Mouse (Mus musculus): ENCODE data around the gene Dop1a. TPM values are rescaled to one million over a fixed set of nuclear protein-coding genes. Genes with fewer than 3 reads are reported as not detected.

Gene Dop1a
- total RNA-seq, 1 experiment from 2014 or later = 26.4 TPM

GRCm38 (mm10) chr9:86499083-86499482 lies 32.1 kb downstream of the Dop1a start:
- DNase-seq = no peak

DNA sequence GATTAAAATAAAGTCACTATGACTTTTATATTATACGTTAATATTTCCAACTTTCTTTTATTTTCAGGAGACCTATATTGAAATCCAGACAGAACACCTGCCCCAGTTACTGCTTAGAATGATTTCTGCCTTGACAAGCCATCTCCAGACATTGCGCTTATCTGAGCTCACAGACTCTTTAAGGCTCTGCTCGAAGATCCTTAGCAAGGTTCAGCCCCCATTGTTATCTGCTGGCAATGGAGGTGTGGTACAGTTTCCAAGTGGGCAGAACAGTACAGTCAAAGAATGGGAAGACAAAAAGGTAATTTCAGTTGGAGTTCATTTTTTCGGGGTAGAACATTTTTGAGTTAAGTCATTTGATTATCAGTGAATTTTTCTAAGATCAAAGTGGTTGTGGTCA lies 40.5 kb downstream of the Dop1a start:
- DNase-seq = no peak

DNA sequence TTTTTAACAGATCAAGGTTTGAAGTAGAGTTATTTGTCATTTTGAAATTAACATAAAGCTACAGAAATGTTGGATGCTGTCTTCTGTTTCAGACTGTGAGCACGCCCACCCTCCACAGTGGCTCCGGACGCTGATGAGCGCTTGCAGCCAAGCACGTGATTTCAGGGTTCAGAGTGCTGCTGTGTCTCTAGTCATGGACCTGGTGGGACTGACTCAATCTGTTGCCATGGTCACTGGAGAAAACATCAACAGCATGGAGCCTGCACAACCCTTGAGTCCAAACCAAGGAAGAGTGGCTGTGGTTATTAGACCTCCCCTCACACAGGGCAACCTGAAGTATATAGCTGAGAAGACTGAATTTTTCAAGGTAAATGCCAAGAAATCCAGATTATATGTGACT lies 46.8 kb downstream of the Dop1a start:
- DNase-seq = no peak

DNA sequence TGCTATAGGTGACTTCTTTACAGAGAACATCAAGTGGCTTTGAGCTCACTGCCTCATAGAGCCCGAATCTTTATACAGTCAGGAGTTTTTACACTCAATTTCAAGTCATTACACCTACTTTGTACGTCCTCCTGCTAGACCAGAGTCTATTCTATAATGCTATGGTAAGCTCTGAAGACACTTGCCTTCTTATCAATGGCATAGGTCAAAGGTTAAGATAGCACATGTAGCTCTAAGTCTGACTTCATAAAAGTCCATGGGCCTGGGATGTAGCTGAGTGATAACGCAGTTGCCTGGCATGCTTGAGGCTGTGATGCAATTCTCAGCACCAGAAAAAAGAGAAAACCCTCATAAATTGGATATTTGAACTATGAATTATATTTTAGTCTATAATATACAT lies 47.4 kb downstream of the Dop1a start:
- no peak for DNase-seq

DNA sequence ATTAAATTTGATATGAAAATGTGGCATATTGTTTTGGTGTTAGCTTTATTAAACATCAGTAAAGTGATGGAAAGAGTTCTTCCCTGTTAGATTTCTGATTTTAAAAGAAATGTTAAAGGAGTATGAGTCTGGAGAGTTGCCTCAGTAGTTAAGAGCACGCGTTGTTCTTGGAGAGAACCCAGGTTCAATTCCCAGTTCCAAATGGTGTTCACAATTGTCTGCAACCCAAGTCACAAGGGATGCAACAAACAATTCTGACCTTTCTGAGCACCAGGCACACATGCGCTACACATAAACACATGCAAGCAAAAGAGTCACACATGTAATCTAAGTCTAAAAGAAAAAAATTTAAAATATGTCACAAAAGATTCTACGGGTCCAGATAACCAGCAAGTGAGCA lies 47.8 kb downstream of the Dop1a start:
- no peak for DNase-seq

DNA sequence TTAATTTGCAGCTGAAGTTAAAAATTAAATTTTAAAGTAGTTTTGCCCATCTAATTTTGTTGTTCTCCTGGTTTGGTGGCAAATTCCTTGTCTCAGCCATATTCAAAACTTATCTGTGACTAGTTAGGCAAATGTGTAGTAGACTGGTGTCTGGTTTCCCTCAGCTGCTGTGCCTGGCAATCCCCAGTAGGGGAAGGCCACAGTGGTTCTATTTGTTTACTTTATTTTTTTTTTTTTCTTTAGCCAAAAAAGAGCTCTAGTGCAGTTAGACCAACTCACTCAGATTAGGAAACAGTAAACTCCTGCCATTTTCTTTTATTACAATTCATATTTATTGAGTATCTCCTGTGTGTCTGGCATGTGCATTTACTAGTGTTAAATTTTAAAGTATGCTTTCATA lies 55.4 kb downstream of the Dop1a start:
- DNase-seq = no peak

DNA sequence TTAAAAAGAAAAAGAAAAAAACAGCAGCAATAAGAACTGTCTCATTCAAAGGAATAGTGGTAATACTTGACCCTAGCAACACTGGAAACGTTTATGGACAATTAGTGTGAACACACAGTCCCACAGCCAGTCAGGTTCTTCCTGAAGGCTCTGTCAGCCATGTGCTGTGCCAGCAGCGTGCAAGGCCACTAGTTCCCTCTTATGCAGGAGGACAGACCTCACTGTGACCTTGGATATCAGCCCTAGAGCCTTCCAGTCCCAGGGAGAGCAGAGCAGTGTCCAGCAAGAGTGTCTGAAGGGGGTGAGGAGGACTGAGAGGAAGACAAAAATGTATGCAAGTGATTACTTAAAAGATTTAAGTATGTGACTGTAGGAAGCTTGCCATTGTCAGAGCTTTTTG lies 58.6 kb downstream of the Dop1a start:
- peak; percentile 68 for DNase-seq

- DNase-seq = no peak
Observed at GRCm38 (mm10) chr9:86534071-86534470, 67.1 kb downstream of the Dop1a start.

GRCm38 (mm10) chr9:86543451-86543850 lies 76.5 kb downstream of the Dop1a start:
- no peak for DNase-seq

DNA sequence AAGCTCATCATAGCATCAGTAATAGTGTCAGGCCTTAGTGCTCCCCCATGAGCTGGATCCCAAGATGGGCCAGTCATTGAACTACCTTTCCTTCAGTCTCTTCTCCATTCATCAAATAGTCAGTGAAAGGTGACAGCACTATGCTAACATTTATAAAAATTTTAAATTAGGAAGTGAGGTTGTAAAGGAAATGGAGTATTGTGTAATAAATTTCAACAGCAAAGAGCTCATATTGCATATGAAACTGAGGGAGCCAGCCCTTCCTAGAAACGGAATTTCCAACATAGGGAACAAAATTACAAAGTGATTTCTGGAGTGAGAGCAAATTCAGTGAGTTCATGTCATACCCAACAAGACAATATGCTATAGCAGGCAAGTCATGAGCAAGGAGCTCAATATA lies 77.6 kb downstream of the Dop1a start:
- DNase-seq = no peak

DNA sequence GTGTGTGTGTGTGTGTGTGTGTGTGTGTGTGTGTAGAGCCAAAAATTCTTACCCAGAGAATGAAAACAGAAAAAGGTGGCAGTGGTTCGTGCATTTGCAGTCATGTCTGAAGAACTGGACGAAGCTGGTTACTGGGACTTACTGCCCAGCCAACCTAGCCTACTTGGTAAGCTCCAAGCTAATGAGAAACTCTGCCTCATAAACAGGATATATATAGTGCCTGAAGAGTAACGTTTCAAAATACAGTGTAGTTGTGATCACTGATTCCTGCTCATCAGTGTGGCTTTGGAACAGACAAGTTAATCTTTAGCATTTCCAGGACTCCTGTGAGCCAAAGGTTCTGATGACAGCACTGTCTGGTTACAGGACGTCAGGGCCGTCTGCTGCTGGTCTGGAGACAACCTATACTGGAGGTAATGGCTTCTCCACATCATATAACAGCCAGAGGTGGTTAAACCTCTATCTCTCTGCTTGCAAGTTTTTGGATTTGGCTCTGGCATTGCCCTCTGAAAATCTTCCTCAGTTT lies 82.7 kb downstream of the Dop1a start:
- DNase-seq = no peak

GRCm38 (mm10) chr9:86550717-86551116 lies 83.8 kb downstream of the Dop1a start:
- no peak for DNase-seq

DNA sequence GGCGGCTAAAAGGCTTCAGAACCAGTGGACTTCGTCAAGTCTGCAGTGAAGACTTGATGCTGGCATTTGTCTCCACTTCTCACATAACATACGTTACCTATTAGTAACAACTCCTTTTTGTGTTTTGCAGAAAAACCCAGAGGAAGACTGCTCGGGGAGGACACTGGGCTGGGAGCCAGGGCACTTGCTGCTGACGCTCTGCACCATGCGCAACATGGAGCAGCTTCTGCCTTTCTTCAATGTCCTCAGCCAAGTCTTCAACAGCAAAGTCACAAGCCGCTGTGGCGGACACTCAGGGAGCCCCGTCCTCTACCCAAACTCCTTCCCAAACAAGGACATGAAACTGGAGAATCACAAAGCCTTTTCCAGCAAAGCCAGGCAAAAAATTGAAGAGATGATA lies 86.9 kb downstream of the Dop1a start:
- no peak for DNase-seq

DNA sequence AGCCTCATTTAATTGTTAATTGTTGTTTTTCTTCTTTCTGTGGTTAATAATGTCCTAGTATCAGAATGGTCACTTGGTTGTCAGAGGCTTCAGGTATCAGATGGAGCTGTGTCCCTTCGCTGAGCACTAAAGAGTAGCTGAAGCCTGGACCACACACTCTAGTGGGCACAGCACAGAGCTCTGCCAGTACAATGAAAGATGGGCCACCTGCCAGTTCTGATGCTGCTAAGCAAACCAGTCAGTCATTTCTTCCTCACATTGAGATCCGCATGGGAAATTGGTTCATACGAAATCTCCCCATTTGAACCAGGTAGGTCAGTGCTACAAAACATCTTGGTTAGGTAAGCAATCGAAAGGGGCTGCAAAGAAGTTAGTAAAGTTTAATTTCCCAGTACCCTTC lies 87.7 kb downstream of the Dop1a start:
- no peak for DNase-seq

DNA sequence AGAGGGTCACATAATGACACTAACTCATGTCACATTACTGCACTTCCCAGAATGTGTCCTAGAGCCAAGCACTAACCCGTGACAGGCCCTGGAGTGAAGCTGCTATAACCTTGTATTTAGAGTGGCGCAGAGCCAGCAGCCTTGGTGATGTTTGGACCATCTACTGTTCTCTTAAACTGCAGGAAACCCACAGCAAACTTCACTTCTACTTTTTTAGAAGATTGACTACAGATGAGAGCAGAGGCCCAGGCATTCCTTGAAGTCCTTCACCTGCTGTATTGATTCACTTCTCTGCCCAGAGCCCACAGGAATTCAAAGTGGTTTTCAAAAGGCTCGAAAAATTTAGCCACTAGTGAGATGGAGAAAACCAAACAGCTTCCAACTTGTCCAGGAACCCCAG lies 93.6 kb downstream of the Dop1a start:
- DNase-seq = peak; percentile 85

- no peak for DNase-seq
Observed at GRCm38 (mm10) chr9:86569314-86569910, 102.5 kb downstream of the Dop1a start.

GRCm38 (mm10) chr9:86570261-86570890 lies 103.4 kb downstream of the Dop1a start:
- DNase-seq = no peak

DNA sequence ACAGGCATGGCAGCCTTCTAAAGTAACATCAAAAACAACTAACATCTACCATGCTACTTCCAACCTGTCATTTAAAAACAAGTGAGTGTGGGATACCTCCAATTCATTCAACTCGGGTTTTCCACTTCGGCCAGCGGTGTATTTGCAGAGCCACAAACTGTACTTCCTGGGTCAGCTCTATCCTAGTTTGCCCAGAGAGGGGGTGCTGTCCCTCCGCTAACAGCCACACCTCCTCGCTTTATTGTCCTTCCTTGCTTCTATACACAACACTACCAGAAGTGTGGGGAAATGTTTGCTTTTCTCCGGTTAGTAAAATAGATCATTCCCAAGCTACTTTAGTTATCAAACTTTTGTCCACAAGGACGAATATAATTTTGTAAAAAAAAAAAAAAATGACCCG lies 104.0 kb downstream of the Dop1a start:
- no peak for DNase-seq

- peak; percentile 98 for DNase-seq
Observed at GRCm38 (mm10) chr9:86571540-86572135, 104.7 kb downstream of the Dop1a start, which contains the start of the genes Pgm3 and Rwdd2a. Gene Pgm3, minus strand, starts transcription at chr9:86571842. Gene Rwdd2a, plus strand, starts transcription at chr9:86571991.

DNA sequence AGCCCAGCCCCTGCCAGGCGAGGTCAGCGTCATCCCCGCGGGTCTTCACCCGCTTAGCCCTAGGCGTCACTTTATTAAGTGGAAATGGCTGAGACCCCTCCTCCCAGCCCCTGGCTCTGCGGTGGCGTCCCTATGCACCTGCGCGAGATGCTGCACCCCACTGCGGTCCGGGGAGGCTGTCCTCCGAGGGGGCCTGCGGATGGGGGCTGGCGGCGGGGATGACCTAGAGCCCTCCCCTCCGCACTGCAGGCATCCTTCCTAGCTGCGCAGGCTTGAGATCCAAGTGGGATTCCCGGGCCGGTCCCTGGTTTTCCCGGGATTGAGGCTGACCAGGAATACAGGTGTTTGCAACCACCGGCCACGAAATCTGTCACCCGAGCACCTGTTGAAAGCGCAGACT lies 105.2 kb downstream of the Dop1a start:
- peak; percentile 51 for DNase-seq

DNA sequence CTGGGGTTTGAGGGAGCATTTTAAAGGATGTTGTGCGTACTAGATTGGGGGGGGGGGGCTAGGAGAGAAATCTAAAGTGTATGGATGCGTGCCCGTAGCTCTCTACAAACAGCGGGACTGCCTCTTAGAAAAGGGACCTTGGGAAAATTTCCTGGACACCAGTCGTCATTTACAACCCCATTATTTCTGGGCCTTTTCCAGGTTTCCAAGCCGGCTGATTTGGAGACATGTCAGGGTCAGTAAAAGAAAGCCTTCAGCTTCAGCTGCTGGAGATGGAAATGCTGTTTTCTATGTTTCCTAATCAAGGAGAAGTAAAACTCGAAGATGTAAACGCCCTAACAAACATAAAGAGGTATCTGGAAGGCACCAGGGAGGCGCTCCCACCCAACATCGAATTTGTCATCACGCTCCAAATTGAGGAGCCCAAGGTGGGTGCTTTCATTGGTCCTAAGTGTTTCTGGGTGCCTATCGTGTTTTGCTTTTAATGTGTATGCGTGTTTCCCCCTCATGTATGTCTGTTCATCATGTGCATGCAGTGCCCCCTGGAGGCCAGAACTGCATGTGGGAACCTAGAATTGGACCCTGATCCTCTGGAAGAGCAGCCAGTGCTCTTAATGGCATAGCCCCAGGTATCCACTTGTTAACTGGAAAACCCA lies 105.8 kb downstream of the Dop1a start:
- DNase-seq = peak; percentile 88

DNA sequence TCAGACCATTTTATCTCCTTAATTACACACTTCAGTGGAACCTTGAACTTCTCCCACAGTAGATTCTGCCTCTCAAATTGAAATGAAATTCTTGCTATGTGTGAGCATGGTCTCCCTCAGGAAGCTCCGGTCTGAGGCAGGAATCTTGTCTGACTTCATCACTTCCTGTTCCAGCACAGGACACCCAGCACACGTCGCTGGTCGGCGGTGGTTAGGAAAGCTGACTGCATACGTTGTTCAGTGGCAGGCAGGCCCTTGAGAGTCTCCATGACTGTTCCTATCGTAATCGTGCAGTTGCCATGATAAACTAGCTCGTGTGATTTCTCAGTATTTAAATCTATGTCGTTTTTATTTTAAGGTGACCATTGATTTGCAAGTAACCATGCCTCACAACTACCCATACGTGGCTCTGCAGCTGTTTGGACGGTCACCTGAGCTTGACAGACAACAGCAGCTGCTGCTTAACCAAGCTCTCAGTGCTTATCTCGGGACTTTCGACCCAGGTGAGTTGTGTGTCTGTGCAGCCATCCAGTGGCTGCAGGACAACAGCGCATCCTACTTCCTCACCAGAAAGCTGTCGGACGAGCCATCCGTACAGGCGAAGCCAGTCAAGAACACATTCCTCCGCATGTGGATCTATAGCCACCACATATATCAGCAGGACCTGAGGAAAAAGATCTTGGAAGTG lies 106.8 kb downstream of the Dop1a start:
- no peak for DNase-seq

DNA sequence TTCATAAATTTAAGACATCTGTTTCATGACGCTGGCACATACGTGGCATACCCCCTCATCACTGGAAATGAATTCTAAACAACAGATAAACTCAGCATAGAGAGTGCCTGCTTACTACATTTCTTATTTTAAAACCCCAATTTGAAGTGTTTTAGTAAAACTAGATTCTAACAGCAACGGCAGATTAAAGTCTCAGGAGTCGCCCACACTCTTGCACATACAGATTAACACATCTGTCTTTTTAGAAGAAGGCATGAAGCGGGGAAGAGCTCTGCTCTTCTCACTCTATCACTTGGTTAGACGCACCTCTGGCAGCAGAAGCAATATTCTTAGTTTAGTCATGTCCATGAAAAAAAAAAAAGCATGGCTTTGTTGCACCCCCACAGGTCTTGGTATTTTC lies 108.2 kb downstream of the Dop1a start:
- no peak for DNase-seq
